Comparison of ENCODE assay signal across 23 mouse cellular contexts in genomic region chr14:77577481-77578251, GRCm38 (mm10).
DNase-seq lines count a peak whose midpoint lies in the region; ATAC-seq lines count a peak whose summit lies in the region.
"Had no signal": no experiment of that assay in that cellular context is flagged by ENCODE, and none has a peak within 500 bp of the region (broad histone marks: within the 10 kb centered on the region; RNA-seq: fewer than 3 reads in every experiment).

No protein-coding gene starts in this region.

- H3K9me3 ChIP-seq in hindbrain, embryonic 13.5 days, result no peaks in the 10 kb centered on the region
- H3K9me3 ChIP-seq in hindbrain, embryonic 12.5 days (replicated peaks), result no peaks in the 10 kb centered on the region
- H3K9me3 ChIP-seq: embryonic facial prominence, embryonic 15.5 days; limb, embryonic 12.5 days; liver, embryonic 13.5 days had no signal

- no peak overlapping the region for H3K4me2 ChIP-seq in hindbrain, embryonic 13.5 days
- H3K4me2 ChIP-seq in hindbrain, embryonic 12.5 days (replicated peaks), result no peak overlapping the region
- H3K4me2 ChIP-seq: embryonic facial prominence, embryonic 15.5 days; limb, embryonic 12.5 days; liver, embryonic 13.5 days; lung, embryonic 14.5 days had no signal

- 90% methylated on average over 18 of the region's 18 CpGs for WGBS in hindbrain, embryonic 13.5 days
- 87% methylated on average over 18 of the region's 18 CpGs for WGBS in hindbrain, embryonic 12.5 days

- H3K4me1 ChIP-seq in hindbrain, embryonic 13.5 days (replicated peaks), result peaks cover 25% of the 10 kb centered on the region
- peaks cover 3% of the 10 kb centered on the region; the same call in 1 of the 2 replicates for H3K4me1 ChIP-seq in hindbrain, embryonic 12.5 days
- H3K4me1 ChIP-seq: liver, embryonic 13.5 days had no signal

- H3K4me3 ChIP-seq in hindbrain, embryonic 13.5 days, result no peak overlapping the region
- H3K4me3 ChIP-seq in hindbrain, embryonic 12.5 days, result no peak overlapping the region
- H3K4me3 ChIP-seq: embryonic facial prominence, embryonic 15.5 days; gastrocnemius, adult 2 months; limb, embryonic 12.5 days; liver, embryonic 13.5 days had no signal

- H3K9ac ChIP-seq in hindbrain, embryonic 13.5 days, result no peak overlapping the region
- H3K9ac ChIP-seq in hindbrain, embryonic 12.5 days, result no peak overlapping the region
- H3K9ac ChIP-seq: embryonic facial prominence, embryonic 15.5 days; limb, embryonic 12.5 days; liver, embryonic 13.5 days; lung, embryonic 14.5 days had no signal

- peak; percentile 78 to 79 for DNase-seq in cerebellum, postnatal 10 days
- no peak for DNase-seq in cerebellum, adult 11 months
- peak; percentile 24 to 75 for DNase-seq in left cerebral cortex, postnatal 25 days (ENCODE audit: low spot score in 2 of 2)
- no peak for DNase-seq in left cerebral cortex, adult 18-20 months (ENCODE audit: low spot score in 2 of 2)
- DNase-seq in brain, adult 2 months (ENCODE audit: low read depth, low spot score), result peak; percentile 75
- no peak for DNase-seq in gastrocnemius, adult 8-10 months (ENCODE audit: low spot score in 2 of 2)
- DNase-seq: adrenal gland, adult 8-10 months; cerebellum, postnatal 25 days; gastrocnemius, adult 2 months; heart, adult 18-20 months; heart, postnatal 36 days; kidney, adult 2 months; kidney, postnatal 10 days; liver, embryonic 13.5 days; lung, embryonic 14.5 days; lung, postnatal 36 days; retina, postnatal 1 day had no signal

- H3K27ac ChIP-seq in hindbrain, embryonic 13.5 days, result peak overlapping the region; percentile 60
- H3K27ac ChIP-seq in hindbrain, embryonic 12.5 days, result no peak overlapping the region
- H3K27ac ChIP-seq: embryonic facial prominence, embryonic 15.5 days; gastrocnemius, adult 2 months; limb, embryonic 12.5 days; liver, embryonic 13.5 days had no signal

- ATAC-seq in hindbrain, embryonic 13.5 days (ENCODE audit: low FRiP score), result no peak
- ATAC-seq in hindbrain, embryonic 12.5 days (ENCODE audit: low FRiP score), result no peak
- ATAC-seq: inflammation-experienced regulatory T-cells, adult 6 months; Patski had no signal

- H3K27me3 ChIP-seq in hindbrain, embryonic 13.5 days, result no peaks in the 10 kb centered on the region
- no peaks in the 10 kb centered on the region for H3K27me3 ChIP-seq in hindbrain, embryonic 12.5 days
- H3K27me3 ChIP-seq: embryonic facial prominence, embryonic 15.5 days; limb, embryonic 12.5 days; liver, embryonic 13.5 days; Patski had no signal

- no peaks in the 10 kb centered on the region; the same call in 1 of the 2 replicates for H3K36me3 ChIP-seq in hindbrain, embryonic 13.5 days
- H3K36me3 ChIP-seq in hindbrain, embryonic 12.5 days, result no peaks in the 10 kb centered on the region
- H3K36me3 ChIP-seq: embryonic facial prominence, embryonic 15.5 days; limb, embryonic 12.5 days; liver, embryonic 13.5 days had no signal

- intact Hi-C loops in left cerebral cortex, postnatal 25 days (cut with DNase I), result no loop called here

Comparison
In these comparisons a context has a peak if more than half of its experiments do, and no peak if none do; other contexts are left out.
1. DNase-seq: peak in cerebellum, postnatal 10 days (2 of 2), left cerebral cortex, postnatal 25 days (2 of 2) and brain, adult 2 months (single experiment); none in cerebellum, adult 11 months (single experiment), left cerebral cortex, adult 18-20 months (0 of 2) and gastrocnemius, adult 8-10 months (0 of 2).